ENCODE assay signal across 19 mouse cellular contexts in genomic region chr9:54856121-54856520, GRCm38 (mm10).
"Had no signal": no experiment of that assay in that cellular context is flagged by ENCODE, and none has a peak within 500 bp of the region (broad histone marks: within the 10 kb centered on the region; RNA-seq: fewer than 3 reads in every experiment).

No protein-coding gene starts in this region.

- H3K27ac ChIP-seq: limb, embryonic 12.5 days; limb, embryonic 15.5 days; liver, embryonic 14.5 days; lung, embryonic 15.5 days; midbrain, embryonic 10.5 days; midbrain, embryonic 13.5 days; stomach, embryonic 15.5 days had no signal

- H3K4me2 ChIP-seq: limb, embryonic 12.5 days; limb, embryonic 15.5 days; liver, embryonic 11.5 days; lung, embryonic 15.5 days; midbrain, embryonic 13.5 days; stomach, embryonic 15.5 days had no signal

- H3K4me1 ChIP-seq: limb, embryonic 15.5 days; lung, embryonic 15.5 days; midbrain, embryonic 13.5 days; stomach, embryonic 15.5 days had no signal

- ATAC-seq: midbrain, embryonic 13.5 days; midbrain, embryonic 16.5 days had no signal

- H3K27me3 ChIP-seq: limb, embryonic 12.5 days; limb, embryonic 15.5 days; lung, embryonic 15.5 days; midbrain, embryonic 13.5 days; stomach, embryonic 15.5 days had no signal

- H3K4me3 ChIP-seq: limb, embryonic 12.5 days; limb, embryonic 15.5 days; lung, embryonic 15.5 days; megakaryocyte, embryonic 14.5 days; midbrain, embryonic 10.5 days; midbrain, embryonic 13.5 days; myocyte; stomach, embryonic 15.5 days had no signal

- H3K9me3 ChIP-seq: limb, embryonic 12.5 days; limb, embryonic 15.5 days; lung, embryonic 15.5 days; megakaryocyte, embryonic 14.5 days; midbrain, embryonic 10.5 days; midbrain, embryonic 13.5 days; stomach, embryonic 15.5 days had no signal

- H3K9ac ChIP-seq: limb, embryonic 12.5 days; limb, embryonic 15.5 days; liver, embryonic 14.5 days; lung, embryonic 15.5 days; midbrain, embryonic 13.5 days; stomach, embryonic 15.5 days had no signal

- DNase-seq: kidney, adult 9 months; kidney, postnatal 14 days; kidney, postnatal 4 days; left cerebral cortex, postnatal 4 days; lung, adult 18-20 months; lung, postnatal 10 days; lung, postnatal 36 days; thymus, postnatal 25 days had no signal

- H3K36me3 ChIP-seq: limb, embryonic 12.5 days; limb, embryonic 15.5 days; lung, embryonic 15.5 days; midbrain, embryonic 10.5 days; midbrain, embryonic 13.5 days; stomach, embryonic 15.5 days had no signal
